Mouse (Mus musculus) frontal cortex, postnatal 25 days (tissue): ENCODE data around the gene Tmem178b.

Source experiments
- DNase-seq, 2 experiments: peaks; one replicate each; pipeline ENCODE4 v3.0.0; 2022; ENCODE audit warnings: low spot score in 2 of 2

Tmem178b gene

DNA sequence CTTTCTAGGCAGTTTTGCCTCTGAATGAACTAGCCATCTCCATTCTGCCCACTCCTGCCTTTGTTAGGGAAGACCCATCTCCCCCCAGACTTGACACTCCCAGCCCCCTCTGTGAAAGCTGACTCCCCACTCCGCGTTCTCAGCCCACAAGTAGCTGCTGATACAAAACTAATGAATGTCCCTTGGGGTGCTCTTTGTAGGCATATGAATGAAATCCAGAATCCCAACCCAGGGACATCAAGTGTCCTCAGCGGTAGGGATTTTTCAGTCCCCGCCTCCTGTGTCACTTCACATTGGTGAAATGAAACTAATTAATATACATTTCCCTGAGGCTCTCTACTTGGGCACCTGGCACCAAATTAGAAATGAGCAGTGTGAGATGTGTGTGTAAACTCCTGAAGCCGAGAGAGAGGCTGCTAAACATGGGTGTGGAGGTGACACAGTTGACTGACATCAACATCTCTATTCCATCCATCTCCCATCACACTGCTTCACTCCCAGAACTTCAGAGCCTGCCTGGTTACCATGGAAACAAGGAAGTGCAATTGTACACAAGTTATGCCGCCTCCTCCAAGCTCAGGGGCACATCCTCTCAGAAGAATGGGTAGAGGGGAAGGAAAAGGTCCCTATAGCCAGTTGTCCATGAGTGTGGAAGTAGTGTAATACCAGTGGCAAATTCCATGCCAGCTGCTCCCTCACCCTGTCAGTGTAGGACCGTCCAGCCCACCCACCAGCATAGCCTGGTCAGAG is 142.8 kb downstream of the Tmem178b start:
- no peak for DNase-seq

DNA sequence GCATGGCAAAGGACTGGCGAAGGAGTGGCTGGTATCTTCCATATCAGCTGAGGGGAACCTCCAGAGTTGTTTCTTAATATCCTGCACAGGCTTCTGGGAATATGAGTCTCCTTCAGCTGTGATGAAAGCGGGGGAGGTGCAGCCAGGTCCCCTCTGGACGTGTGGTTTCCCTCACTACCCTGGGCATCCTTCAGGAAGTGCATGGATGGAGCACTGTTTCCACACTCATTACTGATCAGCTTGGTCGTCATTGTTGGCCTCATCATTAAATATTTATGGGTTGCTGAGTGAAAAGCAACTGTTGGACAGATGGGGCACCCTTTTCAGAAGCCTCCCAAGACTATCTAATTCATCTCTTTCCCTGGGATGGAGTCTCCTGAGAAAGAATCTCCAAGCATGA is 146.3 kb downstream of the Tmem178b start:
- no peak for DNase-seq

DNA sequence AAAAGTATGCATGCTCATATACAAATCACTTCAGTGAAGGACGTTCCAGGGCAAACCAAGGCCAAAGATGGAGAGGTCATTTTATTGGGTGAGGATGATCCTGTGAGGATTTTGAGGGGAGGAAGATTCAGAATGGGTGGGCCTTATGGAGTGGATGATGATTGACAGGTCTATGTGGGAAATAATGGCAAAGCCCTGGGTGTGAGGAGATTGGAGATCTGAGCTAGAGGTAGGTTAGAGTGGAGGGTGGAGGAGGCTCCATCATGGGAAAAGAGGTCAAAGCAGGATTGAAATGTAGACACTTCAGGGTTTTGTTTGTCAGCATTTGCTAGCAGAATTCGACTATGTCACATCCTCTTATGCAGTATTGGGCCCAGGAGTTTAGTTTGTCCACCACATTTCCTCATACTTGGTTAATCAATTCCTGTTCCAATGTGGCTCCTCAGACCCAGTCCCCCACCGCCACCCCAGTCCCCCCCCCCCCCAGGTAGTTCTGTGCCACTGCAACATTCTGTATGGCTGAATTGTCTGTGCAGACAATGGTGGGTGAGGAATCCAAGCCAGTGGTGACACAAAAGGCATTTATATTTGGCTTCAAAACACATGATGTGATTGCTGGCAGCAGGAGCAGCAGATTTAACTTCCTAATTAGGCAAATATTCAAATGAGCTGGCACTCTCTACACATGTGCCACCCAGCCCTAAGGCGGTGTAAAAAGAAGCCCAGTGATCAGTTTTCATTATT is 150.7 kb downstream of the Tmem178b start:
- no peak for DNase-seq

DNA sequence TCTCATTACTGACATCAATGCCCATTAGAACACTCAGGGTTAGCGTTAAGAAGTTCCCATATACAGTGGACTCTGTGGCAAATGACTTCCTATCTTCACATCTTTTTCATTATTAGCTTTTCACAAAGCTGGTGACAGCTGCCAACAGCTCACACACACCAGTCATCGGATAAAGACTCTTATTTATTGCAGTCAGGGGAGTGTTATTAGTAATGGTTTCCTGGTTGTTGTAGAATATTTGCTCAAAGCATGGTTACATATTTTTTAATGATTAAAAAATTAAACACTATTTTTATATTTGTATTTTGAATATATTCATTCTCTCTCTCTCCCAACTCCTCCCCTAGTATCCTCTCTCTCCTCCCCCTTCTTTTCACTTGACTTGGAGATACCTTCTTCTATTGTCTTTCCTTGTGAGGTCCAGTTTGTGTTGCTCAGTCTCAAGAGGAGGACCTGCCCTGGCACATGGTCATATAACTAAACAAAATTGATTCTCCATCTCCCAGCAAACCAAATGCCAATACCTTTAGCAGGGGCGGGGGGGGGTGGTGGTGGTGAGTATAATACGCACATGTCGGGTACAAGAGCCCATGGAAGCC is 151.4 kb downstream of the Tmem178b start:
- DNase-seq: no peak

DNA sequence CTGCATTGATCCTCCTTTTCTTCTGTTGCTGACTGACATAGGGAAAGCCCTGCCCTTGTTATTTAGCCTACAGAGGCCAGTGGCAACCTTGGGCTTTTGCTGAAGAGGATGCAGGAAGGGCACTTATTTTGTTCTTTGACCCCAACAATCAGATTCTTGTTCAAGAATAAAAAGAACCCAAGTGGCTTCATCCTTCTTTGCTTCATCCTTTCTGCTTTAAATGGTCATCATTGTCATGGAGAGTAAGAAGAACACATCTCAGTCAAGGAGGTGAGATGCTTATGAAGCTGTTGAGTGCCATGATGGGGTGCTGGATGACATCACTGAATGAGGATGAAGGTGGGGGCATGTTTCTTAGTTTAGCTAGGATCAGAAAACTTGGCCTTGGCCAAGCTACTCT is 159.8 kb downstream of the Tmem178b start:
- DNase-seq: no peak

DNA sequence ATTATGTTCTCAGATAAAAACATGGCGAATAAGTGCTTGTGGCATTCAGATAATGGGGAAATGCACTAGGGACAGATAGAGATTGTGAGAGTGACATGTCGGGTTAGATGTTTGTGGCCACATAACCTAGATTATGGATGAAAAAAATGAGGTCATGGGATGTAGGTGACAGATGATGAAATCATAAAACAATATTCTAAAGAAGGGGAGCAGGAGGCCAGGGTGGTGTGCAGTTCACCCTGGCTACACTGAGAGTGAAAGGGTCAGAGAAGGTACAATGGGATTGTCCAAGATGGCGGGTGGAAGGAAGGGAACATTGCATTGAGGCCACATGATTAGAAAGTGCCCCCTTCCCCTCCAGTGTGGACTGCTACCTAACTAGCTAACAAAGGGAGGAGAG is 160.9 kb downstream of the Tmem178b start:
- DNase-seq: no peak

DNA sequence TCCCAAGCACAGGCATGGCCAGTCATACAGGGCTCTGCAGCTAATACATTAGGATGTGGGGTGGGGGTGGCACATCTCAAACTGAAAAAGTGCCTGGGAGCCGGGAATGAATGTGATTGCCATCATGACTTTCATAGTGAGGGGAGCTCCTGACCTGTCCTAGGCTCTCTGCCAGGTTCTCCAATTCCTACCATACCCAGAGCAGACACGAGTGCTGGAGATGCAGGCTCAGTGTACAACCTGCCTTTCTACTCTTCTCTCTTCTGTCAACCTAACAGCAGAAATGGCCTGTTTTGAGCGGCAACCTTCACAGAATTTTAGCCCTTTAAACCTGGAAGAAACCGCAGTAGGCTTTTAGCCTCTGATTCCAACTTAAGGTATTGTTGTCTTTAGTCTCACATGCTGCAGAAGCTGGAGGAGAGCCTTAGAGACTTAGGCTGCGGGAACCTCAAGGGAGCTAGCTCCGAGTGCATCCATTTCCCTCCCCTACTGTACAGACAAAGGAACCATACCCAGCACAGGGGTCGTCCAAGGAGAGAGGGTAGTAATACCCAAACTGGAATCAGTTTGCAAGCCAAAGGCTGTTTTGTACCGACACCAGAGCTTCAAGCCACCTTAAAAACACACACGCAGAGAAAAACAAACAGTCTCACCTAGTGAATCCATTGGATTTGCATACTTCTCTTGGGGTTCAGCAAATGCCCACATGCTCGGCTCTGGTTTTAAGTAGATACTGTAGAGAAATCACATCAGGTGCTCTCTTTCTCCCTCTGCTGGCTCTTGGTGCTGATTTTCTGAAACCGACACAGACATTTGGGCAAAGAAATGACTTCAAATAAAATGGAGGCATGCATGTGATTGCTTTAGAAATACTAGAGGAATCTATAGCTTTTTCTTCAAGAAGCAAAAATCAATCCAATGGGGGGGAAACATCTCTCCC is 176.2 kb downstream of the Tmem178b start:
- peak in 1 of 2 experiments; percentile 54 for DNase-seq

DNA sequence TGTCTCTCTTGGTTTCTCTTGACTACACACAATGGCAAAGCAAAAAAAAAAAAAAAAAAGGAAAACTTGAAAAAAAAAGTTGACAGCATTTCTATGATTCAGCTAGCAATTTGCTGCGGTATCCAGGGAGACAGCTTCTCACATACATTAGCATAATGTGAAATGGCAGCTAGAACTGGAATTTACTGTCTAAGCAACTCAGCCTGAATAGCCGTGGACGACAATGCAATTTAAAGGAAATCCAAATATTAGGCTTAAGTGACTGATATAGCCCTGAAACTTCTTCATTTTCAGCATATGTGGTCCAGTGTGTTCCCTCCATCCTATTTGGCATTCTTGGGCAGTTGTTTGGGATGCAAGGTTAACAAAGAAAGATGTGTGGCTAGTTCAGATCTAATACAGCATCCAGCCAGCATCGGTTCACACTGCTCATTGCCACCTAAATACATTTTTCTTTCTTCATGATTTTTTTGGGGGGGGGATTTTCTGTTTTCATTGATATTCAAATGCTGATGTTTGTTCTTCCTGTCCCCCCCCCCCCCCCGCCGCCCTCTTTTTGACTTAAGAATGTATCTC is 176.9 kb downstream of the Tmem178b start:
- DNase-seq: no peak

DNA sequence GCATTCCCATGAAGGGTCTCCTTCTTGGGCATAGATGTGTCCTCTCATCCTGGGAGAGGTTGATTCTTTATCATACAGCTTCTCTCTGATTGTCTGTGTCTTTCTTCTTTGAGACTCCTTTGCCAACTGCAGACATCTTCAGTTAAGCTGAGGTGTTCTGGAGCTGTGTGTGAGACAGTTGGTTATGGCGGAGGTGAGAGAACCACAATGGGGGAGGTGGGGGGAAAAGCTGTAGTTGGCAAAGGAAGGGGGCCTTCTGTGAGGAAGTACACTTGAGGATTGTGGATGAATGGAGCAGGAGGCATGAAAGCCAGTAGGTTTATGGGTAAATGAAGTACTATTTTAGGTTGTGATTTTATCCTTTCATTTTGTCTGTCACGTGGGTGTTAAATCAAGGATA is 178.6 kb downstream of the Tmem178b start:
- DNase-seq: no peak

DNA sequence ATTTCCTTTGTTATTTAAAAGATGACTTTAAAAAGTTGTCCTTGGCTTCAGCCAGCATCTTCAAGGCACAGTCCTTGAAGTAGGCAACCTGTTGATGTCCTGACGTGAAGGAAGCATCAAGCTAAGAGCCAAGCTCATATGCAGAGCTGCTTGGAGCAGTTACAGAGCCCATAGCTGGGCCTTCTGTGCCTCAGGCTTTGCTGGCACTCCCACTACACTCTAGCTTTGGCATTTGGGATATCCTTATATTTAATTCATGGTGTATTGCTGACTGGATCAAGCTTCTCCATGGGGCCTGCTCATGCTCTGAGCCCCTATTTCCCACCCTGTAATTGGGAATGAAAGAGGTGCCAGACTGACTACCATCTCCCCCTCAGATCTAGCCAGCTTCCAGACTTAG is 179.5 kb downstream of the Tmem178b start:
- DNase-seq: no peak

DNA sequence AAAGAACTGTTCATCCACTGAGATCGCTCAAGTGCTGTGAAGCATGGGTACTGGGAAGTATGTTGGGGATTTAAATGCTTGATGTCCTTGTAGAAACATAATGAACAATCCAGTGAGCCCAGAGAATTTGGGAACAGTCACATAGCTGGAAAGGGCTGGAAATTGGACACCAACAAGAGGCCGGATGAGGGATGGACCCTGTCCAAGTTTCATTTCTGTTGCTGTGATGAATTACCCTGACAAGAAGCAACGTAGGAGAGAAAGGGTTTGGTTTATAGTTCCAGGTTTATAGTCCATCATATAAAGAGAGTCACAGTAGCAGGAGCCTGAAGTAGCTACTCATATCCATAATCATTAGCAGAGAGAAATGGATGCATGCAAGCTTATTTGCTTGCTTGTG is 186.4 kb downstream of the Tmem178b start:
- DNase-seq: no peak

DNA sequence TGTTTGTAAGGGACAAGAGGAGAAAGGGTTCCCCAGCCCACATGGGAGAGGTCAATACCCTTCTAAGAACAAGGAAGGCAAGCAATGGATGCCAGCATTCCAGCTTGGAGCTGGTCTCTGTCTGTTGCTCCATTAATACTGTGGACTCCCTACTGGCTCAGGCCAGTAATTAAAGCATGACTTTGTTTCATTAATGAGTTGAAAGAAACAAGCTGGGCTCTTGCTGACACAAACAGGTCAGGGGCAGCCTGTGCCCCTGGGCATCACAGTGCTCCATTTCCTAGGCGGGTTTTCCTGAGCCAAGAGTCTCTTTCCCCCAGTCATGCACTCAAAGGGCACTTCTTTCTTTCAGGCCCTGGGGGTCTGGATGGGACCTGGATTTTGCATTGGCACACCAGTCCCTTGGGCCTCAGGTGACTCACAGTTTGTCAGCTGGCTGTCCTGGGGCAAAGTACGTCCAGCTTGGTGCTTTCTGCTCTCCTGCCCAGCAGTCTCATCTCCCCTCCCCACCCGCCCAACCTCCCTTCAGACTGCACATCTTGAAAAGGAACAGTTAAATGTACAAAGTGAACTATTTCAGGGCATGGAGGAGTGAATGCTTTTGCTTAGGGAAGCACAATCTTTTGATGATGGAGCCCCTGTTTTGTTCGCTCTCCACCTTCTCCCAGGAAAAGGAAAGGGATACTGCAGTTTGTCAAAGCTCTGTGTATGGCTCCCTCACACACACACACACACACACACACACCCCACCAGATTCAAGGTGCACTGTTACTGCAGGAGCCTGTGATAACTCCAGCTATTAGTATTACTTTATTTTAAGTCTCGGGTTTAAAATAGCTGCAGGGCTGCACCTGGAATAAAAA is 188.5 kb downstream of the Tmem178b start:
- no peak for DNase-seq

DNA sequence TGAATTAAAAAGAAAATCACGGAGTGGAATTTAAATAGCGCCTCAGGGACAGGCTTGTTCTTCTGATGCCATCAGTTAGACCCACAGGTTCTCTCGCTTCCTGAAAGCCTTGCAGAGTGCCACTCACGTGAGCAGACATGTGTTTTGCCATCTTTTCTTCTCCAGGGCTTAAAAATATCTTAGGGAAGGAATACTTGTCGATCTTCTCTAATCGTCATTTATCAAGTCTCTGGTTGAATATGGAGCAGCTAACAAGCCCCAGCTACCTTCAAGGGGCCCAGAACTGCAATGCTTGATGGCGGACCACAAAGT is 189.1 kb downstream of the Tmem178b start:
- no peak for DNase-seq

DNA sequence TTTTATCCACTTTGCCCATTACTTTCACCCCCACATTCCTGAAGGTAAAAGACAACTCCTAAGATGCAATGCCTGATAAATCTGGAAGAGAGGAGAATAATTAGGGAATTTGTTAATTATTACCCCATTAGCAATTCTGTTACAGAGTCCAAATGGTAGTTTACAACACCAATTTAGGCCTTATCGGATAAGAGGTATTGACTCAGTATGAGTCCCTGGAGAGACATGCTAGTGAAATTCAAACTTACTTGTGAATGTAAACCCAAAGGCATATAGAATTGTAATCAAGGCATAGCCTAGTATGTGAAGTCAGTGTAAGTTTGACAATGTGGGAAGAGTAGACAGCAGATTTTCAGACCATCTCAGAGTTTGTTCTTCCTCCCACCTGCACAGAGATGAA is 190.4 kb downstream of the Tmem178b start:
- no peak for DNase-seq

DNA sequence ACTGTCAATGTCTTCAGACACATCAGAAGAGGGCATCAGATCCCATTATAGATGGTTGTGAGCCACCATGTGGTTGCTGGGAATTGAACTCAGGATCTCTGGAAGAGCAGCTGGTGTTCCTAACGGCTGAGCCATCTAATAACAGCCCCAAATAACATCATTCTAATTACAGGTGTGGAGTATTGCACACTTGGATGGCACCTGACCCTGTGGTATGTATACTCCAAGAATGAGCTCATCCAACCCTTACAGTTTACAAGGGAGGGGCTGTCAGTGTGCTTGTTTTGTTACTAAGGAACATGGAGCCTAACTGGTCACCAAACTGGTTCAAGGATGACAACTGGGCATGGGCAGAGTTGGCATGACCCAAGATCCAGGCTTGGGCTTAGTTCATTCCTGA is 190.8 kb downstream of the Tmem178b start:
- DNase-seq: no peak

DNA sequence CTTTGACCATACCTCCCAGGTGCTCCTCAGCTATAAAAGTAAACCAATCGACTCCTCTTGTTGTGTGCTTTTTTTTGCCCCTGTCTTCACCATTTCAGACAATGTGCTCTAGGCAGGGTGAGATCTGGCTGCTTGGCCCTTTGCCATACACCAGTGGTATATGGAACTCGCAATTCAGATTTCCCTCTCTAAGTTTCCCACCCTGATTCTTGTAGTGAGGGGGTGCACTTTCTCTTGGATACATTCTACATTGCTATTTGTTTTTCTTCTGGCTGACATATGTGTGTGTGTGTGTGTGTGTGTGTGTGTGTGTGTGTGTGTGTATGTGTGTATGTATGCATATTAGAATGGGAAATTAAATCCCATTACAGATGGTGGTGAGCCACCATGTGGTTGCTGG is 191.3 kb downstream of the Tmem178b start:
- DNase-seq: no peak

DNA sequence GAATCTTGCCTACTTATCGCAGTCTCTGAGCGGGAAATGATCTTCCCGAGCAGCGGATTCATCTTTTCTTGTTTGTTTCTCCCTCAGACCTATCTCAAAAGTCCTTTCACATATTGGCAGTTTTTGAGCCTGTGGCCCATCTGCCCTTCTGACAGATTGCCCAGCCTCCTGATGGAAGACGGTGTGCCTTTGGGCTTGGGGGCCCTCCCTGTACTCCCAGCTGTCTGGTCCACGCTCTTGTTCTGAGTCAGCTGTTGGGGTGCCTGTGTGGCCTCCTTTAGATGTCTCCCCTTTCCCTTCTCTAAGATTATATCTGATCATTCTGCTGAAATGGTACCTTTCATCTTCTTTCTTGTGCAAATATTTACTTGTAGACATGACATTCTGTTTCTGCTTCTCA is 195.4 kb downstream of the Tmem178b start:
- DNase-seq: no peak

DNA sequence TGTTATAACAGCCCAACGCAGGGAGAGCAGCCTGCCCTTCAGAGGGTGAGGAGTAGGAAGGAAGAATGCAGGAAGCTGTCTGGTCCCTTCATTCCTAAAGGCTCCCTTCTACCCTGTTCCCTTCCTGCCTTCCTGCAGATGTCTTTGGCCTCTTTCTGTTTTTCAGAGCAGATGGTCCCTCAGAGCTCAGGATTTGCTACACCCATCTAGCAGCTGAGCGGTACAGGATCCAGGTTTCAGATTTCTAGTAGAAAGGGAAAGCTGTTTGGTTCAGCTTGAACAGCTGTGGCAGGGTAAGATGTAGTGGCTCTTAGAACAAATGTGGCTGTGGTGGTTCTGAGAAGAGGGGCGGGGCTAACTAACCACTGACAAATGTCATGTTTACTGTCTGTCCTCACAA is 197.9 kb downstream of the Tmem178b start:
- DNase-seq: no peak

DNA sequence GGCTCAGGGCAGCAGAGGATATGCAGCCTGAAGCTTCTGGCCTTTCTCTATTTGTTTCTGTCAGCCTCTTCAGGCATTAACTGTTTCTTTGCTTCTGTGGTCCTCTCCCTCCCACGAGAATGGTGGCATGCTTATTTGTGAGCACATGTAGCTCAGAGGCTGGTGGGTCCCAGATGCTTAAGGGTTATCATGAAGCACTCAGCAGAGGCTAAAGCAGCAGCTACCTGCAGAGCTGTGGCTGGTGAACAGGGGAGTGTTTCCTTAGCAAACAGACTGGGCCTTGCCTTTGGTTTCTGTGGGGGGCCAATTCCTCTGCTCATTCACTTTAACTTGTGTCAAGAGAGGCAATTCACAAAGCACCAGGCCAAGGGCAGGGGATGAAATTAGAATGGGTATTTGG is 203.0 kb downstream of the Tmem178b start:
- DNase-seq: no peak

DNA sequence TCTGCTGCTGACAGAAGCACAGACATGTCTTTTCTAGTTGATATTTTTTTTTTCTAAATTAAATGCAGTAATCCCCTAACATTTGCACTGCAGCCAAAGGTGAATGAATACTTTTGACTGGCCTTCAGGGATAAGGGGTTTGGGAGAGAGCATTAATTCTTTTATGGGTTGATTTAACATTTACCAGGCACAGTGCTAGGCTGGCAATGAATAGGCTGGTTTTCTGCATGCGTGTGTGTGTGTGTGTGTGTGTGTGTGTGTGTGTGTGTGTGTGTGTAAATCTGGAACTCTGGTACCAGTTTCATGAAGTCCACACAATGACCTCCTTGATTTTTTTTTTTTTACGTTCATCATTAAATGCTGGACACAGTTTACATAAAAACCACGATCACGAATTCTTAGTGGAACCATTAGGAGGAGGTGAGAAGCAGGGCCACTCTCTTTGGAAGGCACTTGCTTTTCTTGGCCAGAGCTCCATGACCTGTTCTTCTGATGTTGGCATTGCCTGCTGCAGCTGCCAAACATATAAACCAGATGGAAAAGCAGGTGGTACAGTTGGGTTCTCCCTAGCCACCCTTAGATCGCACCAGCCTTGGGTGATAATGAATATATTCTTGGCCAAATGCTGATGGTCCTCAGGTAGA is 203.7 kb downstream of the Tmem178b start:
- DNase-seq: no peak
